Mouse (Mus musculus) heart, embryonic 14.5 days (tissue): ENCODE data around the gene Slc16a12. TPM values are rescaled to one million over a fixed set of nuclear protein-coding genes. Genes with fewer than 3 reads are reported as not detected.

Experiments used
- ATAC-seq: fragments of 200-750 bp; cut with Nextera tagmentation; 2 replicates; pipeline ENCODE4 v1.8.0; 2017; ENCODE audit warnings: low read depth, moderate TSS enrichment; ENCODE audit not compliant: insufficient number of reproducible peaks, insufficient read depth, low FRiP score
- H3K27ac ChIP-seq, 2 experiments: fragments of 200-500 bp in 1 of 2; fragments of 300-500 bp in 1 of 2; sonication (generic) in 1 of 2; replicated peaks in 1 of 2; 2 replicates each; pipeline ENCODE4 v1.5.1; 2012 to 2014; ENCODE audit warnings: low read depth in 2 of 2, low read length in 2 of 2, control low read depth in 1 of 2, mild to moderate bottlenecking in 1 of 2, mixed read lengths in 1 of 2; ENCODE audit not compliant: control insufficient read depth in 1 of 2, insufficient read depth in 1 of 2
- H3K27me3 ChIP-seq: fragments of 300-500 bp; sonication (generic); 2 replicates; pipeline ENCODE4 v1.6.1; 2014; ENCODE audit warnings: mild to moderate bottlenecking, low read length, control low read depth; ENCODE audit not compliant: control insufficient read depth, insufficient read depth
- H3K36me3 ChIP-seq: fragments of 300-500 bp; sonication (generic); 2 replicates; pipeline ENCODE4 v1.6.1; 2014; ENCODE audit warnings: mild to moderate bottlenecking, control low read depth, low read length, mixed read lengths; ENCODE audit not compliant: control insufficient read depth, insufficient read depth
- H3K4me1 ChIP-seq, 2 experiments: fragments of 200-500 bp in 1 of 2; fragments of 300-500 bp in 1 of 2; sonication (generic) in 1 of 2; 2 replicates each; pipeline ENCODE4 v1.6.1; 2012 to 2014; ENCODE audit warnings: low read length in 2 of 2, control low read depth in 1 of 2, mixed read lengths in 1 of 2; ENCODE audit not compliant: control insufficient read depth in 2 of 2, insufficient read depth in 2 of 2
- H3K4me2 ChIP-seq: fragments of 300-500 bp; sonication (generic); 2 replicates; pipeline ENCODE4 v1.6.1; 2014; ENCODE audit warnings: mild to moderate bottlenecking, low read length
- H3K4me3 ChIP-seq, 2 experiments: fragments of 200-500 bp in 1 of 2; fragments of 300-500 bp in 1 of 2; sonication (generic) in 1 of 2; 2 replicates each; pipeline ENCODE4 v1.5.1; 2012 to 2014; ENCODE audit warnings: low read length in 2 of 2, mild to moderate bottlenecking in 2 of 2, control low read depth in 1 of 2, low read depth in 1 of 2, moderate library complexity in 1 of 2; ENCODE audit not compliant: control insufficient read depth in 1 of 2, insufficient read depth in 1 of 2
- H3K9ac ChIP-seq: fragments of 300-500 bp; sonication (generic); 2 replicates; pipeline ENCODE4 v1.6.1; 2014; ENCODE audit warnings: mild to moderate bottlenecking, low read length
- H3K9me3 ChIP-seq: fragments of 300-500 bp; sonication (generic); 2 replicates; pipeline ENCODE4 v1.6.1; 2016; ENCODE audit warnings: low read length, control low read depth; ENCODE audit not compliant: control insufficient read depth
- WGBS: fragments of 180-500 bp; shearing (Covaris S2); extraction: QIAGEN DNeasy Blood & Tissue Kit; methylation state at CpG from one replicate; pipeline ENCODE4 v1.1.7; 2014; 5-methylcytosine and 5-hydroxymethylcytosine counted together
- polyA plus RNA-seq: library from polyadenylated mRNA; unstranded; fragments of >200 nt; fragmentation: Nextera tagmentation; extraction: Ambion mirVana; gene quantifications from 2 replicates; pipeline ENCODE4 v1.2.1, GENCODE M21; 2014

Gene Slc16a12
- 19.7 and 20.2 TPM in 2 replicates for polyA plus RNA-seq

- peak; percentile 55 for ATAC-seq
- Histone ChIP-seq H3K4me3 (peak within 1 kb of the TSS; percentile 56 to 75), H3K4me1 (peaks cover 0 to 4% of the 10 kb centered on the region in 2 experiments; a peak in 1 of 4 replicates), H3K27me3 (no peaks in the 10 kb centered on the region), H3K27ac (peak within 1 kb of the TSS; percentile 41 to 91), H3K36me3 (no peaks in the 10 kb centered on the region), H3K4me2 (peak within 1 kb of the TSS; percentile 93), H3K9me3 (no peaks in the 10 kb centered on the region), H3K9ac (peak within 1 kb of the TSS; percentile 88)
- under 1% methylated on average over 60 of the region's 61 CpGs for WGBS
Measured at GRCm38 (mm10) chr19:34746688-34747504, at the start of gene Slc16a12. Slc16a12 (minus strand) TSS chr19:34747289.

- no peak overlapping the region for H3K27ac ChIP-seq
- no peaks in the 10 kb centered on the region for H3K9me3 ChIP-seq
- H3K9ac ChIP-seq = no peak overlapping the region
- H3K4me1 ChIP-seq = no peaks in the 10 kb centered on the region
- no peaks in the 10 kb centered on the region for H3K36me3 ChIP-seq
- no peak overlapping the region for H3K4me2 ChIP-seq
- ATAC-seq = no peak
- 85% methylated on average over 4 of the region's 4 CpGs for WGBS
- H3K4me3 ChIP-seq = no peak overlapping the region
- H3K27me3 ChIP-seq = no peaks in the 10 kb centered on the region
Measured at GRCm38 (mm10) chr19:34796396-34796795, 49.3 kb upstream of the Slc16a12 start.

DNA sequence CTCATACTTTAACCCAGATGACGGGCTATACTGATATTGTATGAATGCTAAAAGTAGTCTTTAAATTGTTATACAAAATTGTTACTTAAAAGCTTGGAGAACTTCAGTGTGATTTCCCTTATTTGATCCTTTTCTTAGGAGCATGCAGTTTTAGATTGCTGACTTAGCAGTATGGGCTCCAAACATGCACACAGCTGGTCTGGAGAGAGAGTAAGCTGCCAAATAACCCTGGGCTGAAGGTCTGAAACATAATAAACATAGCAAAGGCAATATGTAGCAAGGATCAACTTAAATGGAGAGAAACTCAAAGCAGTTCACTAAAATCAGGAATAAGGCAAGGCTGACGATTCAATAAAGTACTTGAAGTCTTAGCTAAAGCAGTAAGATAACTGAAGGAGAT is 35.4 kb upstream of the Slc16a12 start:
- Histone ChIP-seq H3K4me3 (no peak overlapping the region), H3K9me3 (no peaks in the 10 kb centered on the region), H3K27ac (no peak overlapping the region), H3K4me1 (no peaks in the 10 kb centered on the region), H3K9ac (no peak overlapping the region), H3K27me3 (no peaks in the 10 kb centered on the region), H3K36me3 (no peaks in the 10 kb centered on the region), H3K4me2 (no peak overlapping the region)
- WGBS = 88% methylated on average over 2 of the region's 2 CpGs
- no peak for ATAC-seq

DNA sequence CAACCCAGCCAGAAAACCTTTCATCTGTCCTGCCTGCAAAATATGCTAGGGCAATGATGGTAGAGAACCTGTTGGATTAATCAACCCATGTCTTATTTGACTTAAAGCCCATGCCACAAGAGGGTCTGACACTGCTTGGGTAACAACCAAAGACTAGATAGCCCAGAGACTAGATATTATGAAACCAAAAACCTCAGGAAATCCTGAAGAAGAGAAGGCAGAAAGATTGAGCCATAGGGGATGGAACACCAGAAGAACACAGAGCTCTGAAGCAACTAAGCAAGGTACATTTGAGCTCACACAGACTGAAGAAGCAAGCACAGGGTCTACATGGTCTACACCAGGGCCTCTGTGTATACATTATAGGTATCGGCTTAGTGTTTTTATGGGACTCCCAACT is 31.9 kb upstream of the Slc16a12 start:
- no peak for ATAC-seq

GRCm38 (mm10) chr19:34778098-34778497 is 31.0 kb upstream of the Slc16a12 start:
- Histone ChIP-seq H3K27me3 (no peaks in the 10 kb centered on the region), H3K4me3 (no peak overlapping the region), H3K9me3 (no peaks in the 10 kb centered on the region), H3K4me1 (no peaks in the 10 kb centered on the region), H3K4me2 (no peak overlapping the region), H3K27ac (no peak overlapping the region), H3K9ac (no peak overlapping the region), H3K36me3 (no peaks in the 10 kb centered on the region)
- ATAC-seq = no peak

More for the DNA sequence above, 31.9 kb upstream of the Slc16a12 start:
- Histone ChIP-seq H3K9me3 (no peaks in the 10 kb centered on the region), H3K27ac (no peak overlapping the region), H3K36me3 (no peaks in the 10 kb centered on the region), H3K4me2 (no peak overlapping the region), H3K4me1 (no peaks in the 10 kb centered on the region), H3K27me3 (no peaks in the 10 kb centered on the region), H3K4me3 (no peak overlapping the region), H3K9ac (no peak overlapping the region)
- WGBS = 91% methylated on average over 1 of the region's 1 CpGs

GRCm38 (mm10) chr19:34772775-34773174 is 25.7 kb upstream of the Slc16a12 start:
- Histone ChIP-seq H3K4me2 (no peak overlapping the region), H3K4me1 (no peaks in the 10 kb centered on the region), H3K27me3 (no peaks in the 10 kb centered on the region), H3K36me3 (no peaks in the 10 kb centered on the region), H3K4me3 (no peak overlapping the region), H3K9me3 (no peaks in the 10 kb centered on the region), H3K9ac (no peak overlapping the region), H3K27ac (no peak overlapping the region)
- 24% methylated on average over 6 of the region's 6 CpGs for WGBS
- ATAC-seq = no peak

DNA sequence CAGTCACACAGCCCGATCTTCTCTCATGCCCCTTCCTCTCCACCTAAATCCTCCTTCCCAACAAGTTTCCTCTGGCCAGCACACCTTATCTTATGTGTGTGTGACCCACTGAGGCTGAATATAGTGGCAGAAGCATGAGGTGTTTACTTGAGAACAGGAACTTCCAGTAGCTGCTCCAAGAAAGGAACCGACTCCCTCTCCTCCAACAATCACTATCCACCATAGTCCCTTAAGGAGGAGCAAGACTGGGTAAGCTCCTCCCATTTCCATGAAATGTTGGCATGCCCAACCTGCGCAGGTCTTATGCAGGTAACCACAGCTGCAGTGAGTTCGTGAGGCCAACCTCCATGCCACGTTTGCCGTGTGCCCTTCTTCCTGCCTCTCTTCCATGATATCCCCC is 23.7 kb upstream of the Slc16a12 start:
- no peaks in the 10 kb centered on the region for H3K9me3 ChIP-seq
- no peak overlapping the region for H3K4me3 ChIP-seq
- H3K27me3 ChIP-seq = no peaks in the 10 kb centered on the region
- no peak overlapping the region for H3K9ac ChIP-seq
- no peak overlapping the region for H3K4me2 ChIP-seq
- no peak overlapping the region for H3K27ac ChIP-seq
- H3K4me1 ChIP-seq = no peaks in the 10 kb centered on the region
- no peaks in the 10 kb centered on the region for H3K36me3 ChIP-seq
- 85% methylated on average over 6 of the region's 6 CpGs for WGBS
- ATAC-seq = no peak

DNA sequence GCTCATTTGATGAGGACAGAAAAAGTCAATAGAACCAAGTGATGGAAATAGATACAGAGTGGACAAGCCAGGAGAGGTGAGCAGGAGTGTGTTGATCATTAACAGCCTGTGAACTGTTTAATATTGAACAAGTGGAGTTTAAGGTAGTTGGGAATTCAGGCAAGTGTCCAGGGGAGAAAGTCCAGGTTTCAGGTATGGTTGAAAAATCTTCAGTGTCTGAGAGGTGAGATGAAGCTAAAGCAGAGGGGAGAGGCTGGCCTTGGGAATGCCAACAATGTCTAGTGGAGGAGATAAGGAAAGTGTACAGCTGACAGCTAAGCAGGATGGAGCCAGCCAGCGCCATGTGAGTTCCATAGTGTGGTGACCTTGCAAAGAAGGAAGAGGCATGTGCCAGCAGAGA is 11.7 kb upstream of the Slc16a12 start:
- WGBS = 15% methylated on average over 1 of the region's 1 CpGs
- no peak overlapping the region for H3K4me3 ChIP-seq
- ATAC-seq = peak; percentile 77
- H3K9ac ChIP-seq = no peak overlapping the region
- H3K27ac ChIP-seq = peak overlapping the region; percentile 65 to 76
- no peaks in the 10 kb centered on the region for H3K36me3 ChIP-seq
- H3K4me2 ChIP-seq = no peak overlapping the region
- H3K9me3 ChIP-seq = no peaks in the 10 kb centered on the region
- H3K4me1 ChIP-seq = peaks cover 4 to 17% of the 10 kb centered on the region in 2 experiments; a peak in 2 of 4 replicates
- no peaks in the 10 kb centered on the region for H3K27me3 ChIP-seq
